Mouse (Mus musculus): ENCODE data around the gene Cdk19. TPM values are rescaled to one million over a fixed set of nuclear protein-coding genes. Genes with fewer than 3 reads are reported as not detected.
A peak's percentile ranks its signal among the peaks of the same experiment; 100 is the strongest.

The Cdk19 gene
- total and polyA plus RNA-seq, 2 experiments from 2014 or later: 3.9 to 11.8 TPM

GRCm38 (mm10) chr10:40425243-40426095 is 86.1 kb downstream of the Cdk19 start:
- Histone ChIP-seq H3K4me1 (ENCODE audit: insufficient read depth, low read length) (no peaks in the 10 kb centered on the region), H3K9me3 (ENCODE audit: low read length) (no peaks in the 10 kb centered on the region), H3K27ac (ENCODE audit: low read depth, low read length) (no peak overlapping the region), H3K4me3 (ENCODE audit: low read depth, low read length) (peak overlapping the region; percentile 20), H3K27me3 (ENCODE audit: insufficient read depth, low read length) (no peaks in the 10 kb centered on the region), H3K36me3 (ENCODE audit: insufficient read depth, low read length) (no peaks in the 10 kb centered on the region), H3K4me2 (ENCODE audit: low read depth, low read length, poor library complexity, severe bottlenecking) (peak overlapping the region; percentile 41), H3K9ac (replicated peaks; ENCODE audit: low read length, poor library complexity, severe bottlenecking) (peak overlapping the region; percentile 42; the same call in 1 of the 2 replicates)
- TF ChIP-seq CTCF (IDR thresholded peaks at IDR 0.05): no peak
- WGBS: 37% methylated on average over 18 of the region's 18 CpGs
- ATAC-seq (ENCODE audit: low FRiP score) (no peak), DNase-seq (ENCODE audit: low spot score) (peak; percentile 38)

- Histone ChIP-seq H3K36me3 (ENCODE audit: insufficient read depth, low read length) (no peaks in the 10 kb centered on the region), H3K9me3 (ENCODE audit: low read length) (no peaks in the 10 kb centered on the region), H3K4me3 (ENCODE audit: low read depth, low read length) (no peak overlapping the region), H3K9ac (replicated peaks; ENCODE audit: low read length, poor library complexity, severe bottlenecking) (no peak overlapping the region), H3K4me2 (ENCODE audit: low read depth, low read length, poor library complexity, severe bottlenecking) (0 out of 2 replicates have a peak overlapping the region, but pooled peaks have one; percentile 41), H3K27ac (ENCODE audit: low read depth, low read length) (no peak overlapping the region), H3K27me3 (ENCODE audit: insufficient read depth, low read length) (no peaks in the 10 kb centered on the region), H3K4me1 (ENCODE audit: insufficient read depth, low read length) (no peaks in the 10 kb centered on the region)
- TF ChIP-seq CTCF (IDR thresholded peaks at IDR 0.05): no peak
- no peak for ATAC-seq (ENCODE audit: low FRiP score)
- WGBS: 61% methylated on average over 6 of the region's 6 CpGs
- DNase-seq (ENCODE audit: low spot score): no peak
These were observed 86.7 kb downstream of the Cdk19 start for GRCm38 (mm10) chr10:40426096-40426450.

GRCm38 (mm10) chr10:40428633-40429032 is 89.3 kb downstream of the Cdk19 start:
- Histone ChIP-seq H3K9me3 (ENCODE audit: low read length) (no peaks in the 10 kb centered on the region), H3K27ac (ENCODE audit: low read depth, low read length) (no peak overlapping the region), H3K4me3 (ENCODE audit: low read depth, low read length) (no peak overlapping the region), H3K4me1 (ENCODE audit: insufficient read depth, low read length) (no peaks in the 10 kb centered on the region), H3K9ac (replicated peaks; ENCODE audit: low read length, poor library complexity, severe bottlenecking) (no peak overlapping the region), H3K36me3 (ENCODE audit: insufficient read depth, low read length) (no peaks in the 10 kb centered on the region), H3K27me3 (ENCODE audit: insufficient read depth, low read length) (no peaks in the 10 kb centered on the region), H3K4me2 (ENCODE audit: low read depth, low read length, poor library complexity, severe bottlenecking) (no peak overlapping the region)
- DNase-seq (ENCODE audit: low spot score) (no peak), ATAC-seq (ENCODE audit: low FRiP score) (no peak)
- TF ChIP-seq CTCF (IDR thresholded peaks at IDR 0.05): no peak
- WGBS: 86% methylated on average over 6 of the region's 6 CpGs

- Histone ChIP-seq H3K4me2 (ENCODE audit: low read depth, low read length, poor library complexity, severe bottlenecking) (no peak overlapping the region), H3K9ac (replicated peaks; ENCODE audit: low read length, poor library complexity, severe bottlenecking) (no peak overlapping the region), H3K27ac (ENCODE audit: low read depth, low read length) (no peak overlapping the region), H3K4me1 (ENCODE audit: insufficient read depth, low read length) (no peaks in the 10 kb centered on the region), H3K27me3 (ENCODE audit: insufficient read depth, low read length) (no peaks in the 10 kb centered on the region), H3K4me3 (ENCODE audit: low read depth, low read length) (no peak overlapping the region), H3K36me3 (ENCODE audit: insufficient read depth, low read length) (no peaks in the 10 kb centered on the region), H3K9me3 (ENCODE audit: low read length) (no peaks in the 10 kb centered on the region)
- 70% methylated on average over 2 of the region's 2 CpGs for WGBS
- peak; percentile 17; the same call in 1 of the 2 replicates for TF ChIP-seq CTCF (IDR thresholded peaks at IDR 0.05)
- ATAC-seq (ENCODE audit: low FRiP score): no peak
- DNase-seq (ENCODE audit: low spot score): no peak
These were observed 89.7 kb downstream of the Cdk19 start for GRCm38 (mm10) chr10:40429081-40429480.

GRCm38 (mm10) chr10:40430209-40430608 is 90.8 kb downstream of the Cdk19 start:
- ATAC-seq (ENCODE audit: low FRiP score): no peak

GRCm38 (mm10) chr10:40431957-40432356 is 92.6 kb downstream of the Cdk19 start:
- ATAC-seq (ENCODE audit: low FRiP score) (no peak), DNase-seq (ENCODE audit: low spot score) (no peak)
- Histone ChIP-seq H3K36me3 (ENCODE audit: insufficient read depth, low read length) (no peaks in the 10 kb centered on the region), H3K4me2 (ENCODE audit: low read depth, low read length, poor library complexity, severe bottlenecking) (no peak overlapping the region), H3K27ac (ENCODE audit: low read depth, low read length) (no peak overlapping the region), H3K4me3 (ENCODE audit: low read depth, low read length) (no peak overlapping the region), H3K9me3 (ENCODE audit: low read length) (no peaks in the 10 kb centered on the region), H3K27me3 (ENCODE audit: insufficient read depth, low read length) (no peaks in the 10 kb centered on the region), H3K4me1 (ENCODE audit: insufficient read depth, low read length) (no peaks in the 10 kb centered on the region), H3K9ac (replicated peaks; ENCODE audit: low read length, poor library complexity, severe bottlenecking) (no peak overlapping the region)
- 97% methylated on average over 3 of the region's 3 CpGs for whole genome bisulfite sequencing
- no peak for TF ChIP-seq CTCF (IDR thresholded peaks at IDR 0.05)

More at GRCm38 (mm10) chr10:40430209-40430608, 90.8 kb downstream of the Cdk19 start:
- Histone ChIP-seq H3K4me3 (ENCODE audit: low read depth, low read length) (no peak overlapping the region), H3K9me3 (ENCODE audit: low read length) (no peaks in the 10 kb centered on the region), H3K4me1 (ENCODE audit: insufficient read depth, low read length) (no peaks in the 10 kb centered on the region), H3K9ac (replicated peaks; ENCODE audit: low read length, poor library complexity, severe bottlenecking) (no peak overlapping the region), H3K27me3 (ENCODE audit: insufficient read depth, low read length) (no peaks in the 10 kb centered on the region), H3K4me2 (ENCODE audit: low read depth, low read length, poor library complexity, severe bottlenecking) (no peak overlapping the region), H3K36me3 (ENCODE audit: insufficient read depth, low read length) (no peaks in the 10 kb centered on the region), H3K27ac (ENCODE audit: low read depth, low read length) (no peak overlapping the region)
- DNase-seq (ENCODE audit: low spot score): no peak
- no peak for TF ChIP-seq CTCF (IDR thresholded peaks at IDR 0.05)
- WGBS: 98% methylated on average over 4 of the region's 4 CpGs
